Mouse (Mus musculus) common myeloid progenitor, adult 5-6 weeks (primary cell): ENCODE results near the gene Hadhb. TPM values are rescaled to one million over a fixed set of nuclear protein-coding genes. Genes with fewer than 3 reads are reported as not detected.
"Not testable (repeated sequence)": the region's sequence is repeated elsewhere in the genome, so short reads cannot be mapped to it uniquely, and the experiment has no call there.

Experiments used
- ATAC-seq: replicated peaks from 2 replicates; pipeline ENCODE4 v1.8.0; 2016; ENCODE audit warnings: low read depth, mild to moderate bottlenecking, moderate TSS enrichment, inconsistent platforms; ENCODE audit not compliant: poor library complexity, severe bottlenecking
- total RNA-seq: library from RNA; stranded (forward); fragments of 200-1000, 187-1606 nt; gene quantifications from 2 replicates; pipeline ENCODE4 v1.2.3, GENCODE M21; 2017

The Hadhb gene
- total RNA-seq, 1 experiment from 2014 or later, result 66.7 TPM

DNA sequence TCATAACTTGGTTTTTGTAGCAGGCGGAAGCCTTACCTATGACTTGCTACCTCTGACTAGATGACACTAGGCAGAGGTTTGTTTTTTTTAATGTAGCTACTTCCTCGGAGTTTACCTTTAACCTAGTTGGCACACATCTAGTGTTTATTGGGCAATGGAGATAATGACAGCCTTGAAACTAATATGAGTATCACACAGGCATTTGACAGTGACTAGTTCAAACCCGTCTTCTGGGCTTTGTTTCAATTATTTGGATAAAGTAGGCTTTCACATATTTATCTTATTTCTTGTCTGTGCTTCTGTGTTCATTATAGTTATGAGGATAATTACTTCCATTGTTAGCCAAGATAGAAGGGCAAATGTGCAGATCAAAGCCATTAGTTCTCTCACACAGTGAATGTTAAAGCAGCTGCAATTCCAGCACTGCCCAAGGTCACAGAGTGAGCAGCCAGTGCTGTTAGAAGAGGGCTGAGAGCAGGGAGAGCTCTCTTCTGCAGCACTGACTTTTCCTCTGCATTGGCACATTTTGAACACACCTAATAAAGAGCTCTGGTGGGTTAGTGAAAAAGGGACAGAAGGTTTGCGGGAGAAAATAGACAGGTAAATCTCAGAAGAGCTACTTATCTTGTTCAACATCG is 15.4 kb downstream of the Hadhb start:
- ATAC-seq, result no peak

DNA sequence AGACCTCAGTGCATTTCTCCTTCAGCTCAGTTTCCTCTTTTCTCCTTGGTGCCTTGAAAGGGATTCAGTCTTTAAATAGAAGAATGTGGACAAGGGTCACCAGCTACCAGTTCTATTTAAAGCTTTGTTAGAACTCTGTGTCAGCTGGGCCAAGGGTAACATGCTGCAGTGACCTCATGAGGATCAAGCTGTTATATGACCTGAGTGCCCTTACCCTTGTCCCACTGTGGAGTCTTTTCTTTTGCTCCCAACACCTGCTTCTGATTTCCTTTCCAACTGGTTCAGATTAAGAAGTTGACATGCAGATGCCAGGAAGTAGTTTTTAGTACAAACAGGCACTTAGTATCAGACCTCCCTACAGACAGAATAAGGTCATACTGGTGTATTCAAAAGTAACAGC is 17.1 kb downstream of the Hadhb start:
- no peak for ATAC-seq

DNA sequence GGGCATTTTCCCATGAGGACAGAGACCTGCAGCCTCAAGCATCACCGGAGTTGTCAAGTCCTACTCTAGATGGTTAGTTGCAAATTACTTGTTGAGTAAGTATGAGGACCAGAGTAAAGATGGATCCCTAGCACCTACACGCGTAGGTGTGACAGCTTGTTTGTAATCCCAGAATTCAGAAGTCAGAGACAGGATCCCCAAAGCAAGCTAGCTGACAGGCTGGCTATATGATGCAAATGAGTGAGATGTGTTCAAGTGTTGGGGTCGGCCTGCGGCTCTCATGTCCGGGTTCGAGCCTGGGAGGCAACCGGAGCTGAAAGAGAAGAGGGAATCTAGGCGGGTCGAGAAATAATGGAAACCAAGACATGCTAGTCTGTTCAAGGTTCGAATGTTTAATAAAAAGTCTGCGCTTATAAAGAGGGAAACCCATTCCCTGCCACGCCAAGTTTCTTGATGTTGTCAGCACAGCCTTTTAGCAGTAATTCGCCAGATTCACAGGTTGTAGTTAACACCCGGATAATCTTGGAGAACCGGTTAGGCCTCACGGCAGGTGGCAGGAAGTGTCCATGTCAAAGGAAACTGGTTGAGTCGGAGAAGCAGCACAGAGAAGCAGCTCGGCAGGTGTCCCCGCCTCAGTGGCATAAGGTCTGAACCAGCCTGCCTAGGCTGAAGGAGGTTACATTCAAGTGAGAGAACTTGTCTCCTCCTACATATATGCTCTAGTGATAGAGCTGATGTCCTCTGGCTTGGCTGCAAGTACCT is 18.1 kb downstream of the Hadhb start:
- ATAC-seq, result no peak

DNA sequence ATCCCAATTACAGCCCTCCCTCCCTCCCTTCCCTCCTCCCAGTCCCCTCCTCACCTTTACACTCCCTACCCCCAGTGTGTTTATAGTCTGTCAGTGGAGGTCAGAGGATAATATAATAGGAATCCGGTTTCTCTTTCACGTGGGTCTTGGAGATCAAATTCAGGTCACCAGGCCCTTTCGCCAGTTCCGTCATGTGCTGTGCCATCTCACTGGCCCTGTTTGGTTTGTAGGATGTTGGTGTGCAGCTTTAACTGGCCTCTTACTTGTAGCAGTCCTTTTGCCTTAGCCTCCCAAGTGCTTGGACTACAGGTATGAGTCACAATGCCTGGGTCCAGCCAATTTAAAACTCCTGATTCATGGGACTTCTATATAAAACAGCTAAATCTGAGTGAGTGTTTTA is 20.8 kb downstream of the Hadhb start:
- no peak for ATAC-seq

DNA sequence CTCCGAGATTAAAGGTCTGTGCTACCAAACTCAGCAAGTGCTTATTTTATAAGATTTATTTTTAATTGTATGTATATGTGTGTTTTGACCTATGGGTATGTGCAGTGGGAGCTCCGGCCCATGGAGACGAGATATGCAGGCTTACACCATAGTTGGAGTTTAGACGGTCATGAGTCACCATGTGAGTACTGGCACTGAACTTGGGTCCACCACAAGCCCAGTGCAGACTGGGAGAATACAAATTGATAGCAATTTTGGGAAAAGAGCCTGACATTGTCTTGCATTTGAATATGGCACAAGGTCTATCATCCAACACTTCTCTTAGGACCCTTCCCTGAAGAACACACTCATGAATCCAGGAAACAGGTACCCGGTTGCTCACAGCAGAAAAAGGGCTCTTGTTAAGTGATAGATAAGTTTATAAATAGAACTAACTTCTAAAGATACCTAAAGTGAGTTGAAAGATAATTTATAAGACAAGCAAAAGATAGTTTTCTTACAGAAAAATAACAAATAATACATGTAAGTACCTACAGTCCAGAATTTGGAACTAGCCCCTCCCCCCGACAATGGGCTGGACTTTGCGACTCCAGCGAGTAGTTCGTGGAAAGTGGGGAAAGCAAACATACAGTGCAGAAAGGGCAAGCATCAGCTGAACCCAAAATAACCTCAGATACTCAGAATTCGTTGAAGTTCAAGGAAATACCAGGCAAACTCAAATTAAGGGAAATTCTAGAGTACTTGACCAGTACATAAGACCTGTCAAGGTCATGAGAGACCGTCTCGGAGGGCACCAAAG is 32.8 kb downstream of the Hadhb start:
- ATAC-seq, result no peak

DNA sequence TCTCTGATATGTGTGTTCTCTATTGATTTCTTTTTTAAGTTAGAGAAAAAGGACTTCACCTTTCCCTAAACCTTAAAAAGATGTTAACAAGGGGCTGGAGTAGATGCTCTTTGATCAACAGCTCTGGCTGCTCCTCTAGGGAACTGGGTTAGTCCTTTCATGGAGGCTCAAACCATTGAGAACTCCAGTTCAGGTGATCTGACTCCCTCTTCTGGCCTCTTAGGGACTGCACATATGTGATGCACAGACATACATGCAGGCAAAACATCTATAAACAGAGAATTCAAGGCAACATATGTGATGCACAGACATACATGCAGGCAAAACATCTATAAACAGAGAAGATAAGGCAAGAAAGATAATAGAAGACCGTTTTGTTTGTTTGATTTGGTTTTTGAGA is 37.4 kb downstream of the Hadhb start:
- no peak for ATAC-seq

DNA sequence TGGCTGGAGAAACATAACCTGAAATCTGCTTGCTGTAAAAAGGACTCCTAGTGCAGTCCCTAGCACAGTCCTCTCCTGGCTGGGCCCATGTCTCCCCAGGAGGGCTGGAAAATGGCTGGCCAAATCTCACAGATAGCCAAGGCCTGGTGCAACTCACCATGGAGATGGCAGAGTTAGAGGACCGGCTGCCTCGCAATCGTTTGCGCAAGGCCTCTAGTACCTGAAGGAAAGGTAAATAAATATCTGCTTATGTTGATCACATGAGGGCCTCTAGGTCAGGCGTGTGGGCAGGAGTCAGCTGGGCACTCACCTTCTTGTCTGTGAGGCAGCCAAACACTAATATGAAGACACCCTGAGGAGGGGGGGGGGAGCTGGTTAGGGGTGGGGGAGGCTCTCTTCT is 40.3 kb downstream of the Hadhb start:
- no peak for ATAC-seq

DNA sequence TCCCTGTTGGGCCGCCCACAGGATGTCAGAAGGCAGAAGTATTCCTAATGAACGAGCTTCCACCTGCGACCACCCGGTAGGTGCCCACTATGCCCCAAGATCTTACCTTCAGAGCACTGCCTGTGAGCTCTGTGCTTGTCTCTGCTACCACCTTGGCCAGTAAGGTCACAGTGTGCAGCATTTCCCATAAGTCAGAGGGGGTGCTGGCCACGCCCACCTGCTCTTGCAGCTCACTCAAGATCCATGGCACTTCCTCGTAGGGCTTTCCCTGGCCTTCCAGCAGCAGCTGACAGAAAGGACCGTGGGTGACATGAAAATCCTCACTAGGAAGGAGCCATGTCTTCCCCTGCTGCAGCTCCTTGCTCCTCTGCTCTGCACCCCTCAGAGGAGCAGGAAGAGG is 43.2 kb downstream of the Hadhb start:
- ATAC-seq, result peak; percentile 78

DNA sequence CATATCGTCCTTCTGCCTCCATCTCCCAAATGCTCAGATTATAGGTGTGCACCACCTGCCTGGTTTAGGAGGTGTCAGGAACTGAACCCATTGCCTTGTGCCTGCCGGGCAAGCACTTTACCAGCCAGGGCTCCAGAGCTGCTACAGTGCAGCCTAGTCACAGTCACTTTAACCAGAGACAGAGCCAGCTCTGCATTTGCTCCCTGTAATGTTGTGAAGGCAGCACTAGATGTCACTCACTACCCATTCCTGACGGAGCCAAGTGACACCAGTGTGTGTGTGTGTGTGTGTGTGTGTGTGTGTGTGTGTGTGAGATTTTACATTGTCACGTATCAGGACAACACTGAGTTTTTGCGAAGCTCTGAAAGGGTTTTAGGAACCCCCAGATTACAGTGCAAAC is 46.5 kb downstream of the Hadhb start:
- ATAC-seq, result peak; percentile 64

DNA sequence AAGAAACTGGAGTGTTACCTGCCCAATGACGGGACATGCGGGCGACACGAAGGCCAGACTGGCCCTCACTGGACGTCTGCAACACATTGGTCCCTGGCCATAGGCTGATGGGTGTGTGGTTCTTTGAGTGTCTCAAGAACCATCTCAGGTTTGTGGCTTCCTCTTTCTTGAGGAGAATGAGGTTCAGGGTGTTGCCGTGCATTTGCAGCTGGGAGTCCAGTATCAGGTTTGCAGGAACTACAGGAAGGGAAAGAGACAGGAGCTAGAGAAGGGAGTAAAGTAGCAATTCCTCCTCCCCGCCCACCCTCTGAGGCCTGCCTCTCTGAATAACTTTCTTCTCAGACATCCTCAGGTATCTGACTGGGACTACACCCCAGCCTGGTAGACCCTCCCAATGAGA is 47.2 kb downstream of the Hadhb start:
- ATAC-seq, result no peak

DNA sequence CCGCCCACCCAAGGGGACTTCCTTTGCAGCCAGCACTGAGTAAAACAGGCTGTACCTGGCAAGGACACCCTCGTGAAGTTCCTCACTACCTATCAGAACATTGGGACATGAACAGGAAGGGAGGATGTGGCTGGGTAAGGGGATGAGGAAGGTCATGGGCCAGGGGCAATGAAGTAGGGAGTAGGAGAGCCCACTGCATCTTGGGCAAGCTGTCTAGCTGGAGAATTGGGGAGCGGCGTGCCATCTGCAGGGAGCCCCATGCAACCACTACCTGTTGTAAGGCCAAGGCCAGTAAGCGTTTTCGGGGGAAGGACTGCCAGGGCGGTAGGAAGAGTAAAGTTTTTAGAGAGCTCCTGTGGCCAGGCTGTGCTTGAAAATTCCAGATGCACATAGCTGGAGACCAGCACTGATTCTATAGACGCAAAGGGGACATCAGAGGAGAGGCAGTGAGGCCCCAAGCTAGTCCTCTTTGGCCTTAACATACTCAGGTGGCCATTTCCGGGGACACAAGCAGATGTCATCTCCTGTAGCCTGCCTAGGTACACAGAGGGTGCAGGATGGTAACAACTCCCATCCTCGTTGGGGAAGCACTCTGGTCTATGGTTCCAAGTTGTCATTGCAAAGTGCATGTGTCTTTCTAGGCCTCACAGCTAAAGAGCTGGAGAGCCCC is 48.3 kb downstream of the Hadhb start:
- ATAC-seq, result no peak

DNA sequence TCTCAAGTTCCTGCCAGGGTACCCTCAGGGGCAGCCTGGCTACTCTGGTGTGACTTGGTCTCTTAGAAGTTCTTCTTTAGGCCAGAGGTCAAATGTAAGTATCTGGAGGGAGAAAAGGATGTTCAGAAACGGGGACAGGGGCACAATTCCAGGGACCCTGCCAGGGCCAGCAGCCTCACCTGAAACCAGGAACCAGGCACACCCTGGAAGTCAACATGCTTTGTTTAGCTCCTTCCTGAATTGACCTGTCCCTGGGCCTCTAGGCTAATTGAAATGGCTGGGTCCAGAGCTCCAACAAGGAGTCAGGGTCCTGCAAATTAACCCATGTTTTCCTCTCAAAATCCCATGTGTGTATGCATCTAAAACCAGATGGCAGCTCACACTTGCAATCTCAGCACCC is 49.4 kb downstream of the Hadhb start:
- no peak for ATAC-seq

DNA sequence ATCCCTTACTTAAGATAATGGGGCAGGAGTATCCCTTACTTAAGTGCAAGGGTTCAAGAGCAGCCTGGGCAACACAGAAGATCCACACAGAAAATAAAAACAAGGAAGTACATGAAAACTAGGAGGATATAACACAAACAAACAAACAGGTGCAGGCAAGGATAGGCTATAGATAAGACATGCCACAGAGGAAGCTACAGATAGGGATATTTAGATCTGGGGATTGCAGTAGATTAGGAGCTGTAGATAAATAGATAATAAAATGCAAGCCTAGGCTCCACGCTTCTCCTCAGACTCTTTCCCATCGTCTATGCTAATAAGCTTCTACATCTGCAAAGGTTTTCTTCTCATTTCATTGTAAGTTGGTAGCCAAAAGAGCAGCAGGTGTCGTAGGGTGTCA is 50.0 kb downstream of the Hadhb start:
- ATAC-seq, result no peak

DNA sequence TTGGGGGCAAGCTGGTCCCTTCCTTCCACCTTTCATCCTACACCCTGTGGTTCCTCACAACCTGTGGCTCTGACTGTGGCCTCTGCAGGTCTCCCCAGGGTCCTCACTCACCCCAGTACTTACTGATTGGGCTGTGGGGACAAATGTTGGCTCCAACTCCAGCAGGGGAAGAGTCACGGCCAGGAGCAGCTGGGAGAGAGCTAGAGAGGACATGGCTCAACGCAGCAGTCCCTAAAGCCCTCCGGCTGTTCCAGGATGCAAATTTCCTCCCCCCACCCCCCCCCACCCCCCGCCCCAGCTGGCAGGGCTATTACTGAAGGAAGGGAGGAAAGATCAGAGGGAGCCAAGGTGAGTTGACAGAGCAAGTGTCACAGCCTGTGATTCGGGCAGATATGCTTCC is 50.4 kb downstream of the Hadhb start, which contains the start of gene Adgrf3:
Adgrf3 (minus strand) TSS at position 230 of the 400 bp plus-strand sequence.
- no peak for ATAC-seq

DNA sequence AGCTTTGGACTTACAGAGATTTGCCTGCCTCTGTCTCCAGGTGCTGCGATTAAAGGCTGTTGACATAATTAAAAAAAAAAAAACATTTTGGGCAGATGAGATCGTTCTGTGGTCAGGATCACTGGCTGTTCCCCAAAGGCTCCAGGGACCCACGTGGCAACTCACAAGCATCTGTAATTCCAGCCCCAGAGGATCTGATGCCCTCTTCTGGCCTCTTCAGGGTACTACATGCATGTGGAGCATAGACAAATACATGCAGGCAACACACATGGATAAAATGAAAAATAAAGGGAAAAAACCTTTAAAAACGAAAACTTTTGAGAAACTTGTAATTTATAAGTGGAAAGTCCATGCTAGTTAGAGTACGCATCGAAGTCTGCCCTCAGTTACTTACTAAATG is 52.2 kb downstream of the Hadhb start:
- ATAC-seq, result peak; percentile 62; the same call in 1 of the 2 replicates

DNA sequence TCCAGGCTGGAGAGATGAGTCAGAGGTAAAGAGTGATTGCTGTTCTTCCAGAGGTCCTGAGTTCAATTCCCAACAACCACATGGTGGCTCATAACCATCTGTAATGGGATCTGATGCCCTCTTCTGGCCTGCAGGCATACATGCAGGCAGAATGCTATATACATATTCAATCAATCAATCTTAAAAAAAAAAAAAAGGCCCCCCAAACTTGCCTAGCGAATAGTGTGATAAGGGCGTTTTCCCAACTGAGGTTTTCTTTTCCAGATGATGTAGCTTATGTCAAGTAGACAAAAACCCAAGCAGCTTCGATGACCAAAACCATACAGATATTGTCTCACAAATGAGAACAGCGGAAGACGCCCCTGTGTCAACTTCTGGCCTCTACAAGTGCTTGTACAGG is 55.7 kb downstream of the Hadhb start:
- not testable (repeated sequence) for ATAC-seq

DNA sequence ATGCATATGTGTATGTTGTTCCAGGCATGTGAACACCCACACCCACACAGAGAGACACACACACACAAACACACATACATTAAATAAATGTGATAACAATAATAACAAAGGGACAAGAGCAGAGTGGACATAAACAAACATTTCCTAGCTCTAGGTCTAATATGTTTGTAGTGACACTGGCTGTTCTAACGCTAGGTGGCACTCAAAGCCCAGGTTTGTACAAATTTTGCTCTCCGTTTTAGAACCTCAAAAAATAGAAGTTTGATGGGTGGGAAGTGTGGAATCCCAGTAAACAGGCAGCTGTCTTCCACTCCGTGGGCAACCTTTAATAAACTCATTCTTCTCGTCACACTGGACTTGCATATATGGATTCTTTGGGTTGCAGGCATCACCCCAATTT is 59.8 kb downstream of the Hadhb start:
- 0 out of 2 replicates have a peak, but pooled peaks have one; percentile 42 for ATAC-seq

DNA sequence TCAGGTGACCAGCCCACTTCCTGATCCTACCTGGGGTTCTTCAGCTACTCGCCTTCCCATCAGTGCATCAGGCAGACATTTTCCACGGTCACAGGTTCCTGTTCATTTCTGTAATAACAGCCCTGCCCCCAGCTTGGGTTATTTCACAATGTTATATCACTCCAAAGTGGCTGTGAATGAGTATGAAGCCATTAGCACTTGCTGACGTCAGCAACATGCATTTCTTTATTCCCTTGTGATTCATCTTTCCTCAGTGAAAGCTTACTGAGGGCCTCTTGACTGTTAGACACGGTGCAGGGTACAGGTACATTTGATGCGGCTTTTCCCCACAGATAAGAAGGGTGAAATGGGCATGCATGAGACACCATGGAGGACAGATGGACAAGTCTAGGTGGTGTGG is 60.9 kb downstream of the Hadhb start:
- ATAC-seq, result no peak

DNA sequence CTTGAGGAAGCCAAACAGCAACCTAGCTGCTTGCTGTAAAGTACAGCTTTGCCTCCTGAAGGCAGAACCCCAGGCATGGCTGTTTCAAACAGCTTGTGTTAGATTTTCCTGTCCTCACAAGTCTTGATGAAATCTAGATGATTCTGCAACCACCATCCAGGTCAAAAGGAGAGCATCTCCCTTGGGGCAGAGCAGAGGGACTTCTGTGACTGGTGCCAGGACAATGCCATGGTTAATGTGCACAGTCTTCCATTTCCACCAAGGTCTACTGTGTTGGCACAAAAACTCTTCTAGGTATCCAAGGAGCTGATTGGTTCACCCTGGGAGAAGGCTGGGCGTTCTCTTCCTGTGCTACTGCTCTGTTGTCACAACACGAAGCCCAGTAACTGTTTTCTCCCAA is 64.7 kb downstream of the Hadhb start:
- no peak for ATAC-seq

DNA sequence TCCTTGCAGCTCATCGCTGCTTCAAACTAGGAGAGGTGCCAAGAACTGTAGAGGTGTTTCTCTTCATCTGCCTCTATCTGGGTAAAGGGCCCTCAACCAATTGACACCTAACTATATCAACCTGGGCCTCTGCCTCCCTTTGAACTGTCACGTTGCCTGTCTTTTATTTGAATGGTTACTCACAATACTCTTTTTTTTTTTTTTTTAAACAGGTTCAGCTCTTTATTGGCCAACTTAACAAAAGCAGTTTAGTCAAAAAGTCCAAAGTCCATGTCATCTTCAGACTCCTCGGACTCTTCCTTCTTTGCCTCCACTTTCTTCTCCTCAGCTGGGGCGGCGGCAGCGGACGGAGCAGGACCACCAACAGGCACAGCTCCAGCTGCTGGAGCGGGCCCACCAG is 65.6 kb downstream of the Hadhb start:
- ATAC-seq, result no peak

DNA sequence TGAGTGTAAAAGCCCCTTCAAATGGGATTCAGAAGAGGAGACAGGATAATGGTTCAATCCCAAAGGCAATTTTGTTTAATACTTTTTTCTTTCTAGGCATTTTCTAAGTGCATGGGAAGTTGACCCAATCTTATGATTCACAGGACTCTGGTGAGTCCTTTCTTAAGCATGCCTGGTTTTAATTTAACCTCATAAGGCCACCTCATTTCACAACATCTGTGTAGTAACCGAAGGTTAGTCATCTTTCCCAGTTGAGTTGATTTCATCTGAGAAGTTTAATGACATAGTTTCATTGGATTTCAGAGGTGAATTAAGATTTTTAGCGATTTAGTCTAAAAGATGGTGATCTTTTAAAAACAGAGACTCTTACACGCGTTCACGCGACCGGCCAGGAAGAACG is 67.6 kb downstream of the Hadhb start:
- no peak for ATAC-seq
